Mouse (Mus musculus) kidney, adult 2 months (tissue): ENCODE results near the gene Ubr3.

Experiments used
- CTCF ChIP-seq: fragments of 200-500 bp; conservative IDR thresholded peaks from 2 replicates; pipeline ENCODE4 v1.5.1; 2011; ENCODE audit warnings: low read depth, mild to moderate bottlenecking, control low read depth, low read length, moderate library complexity, mixed read lengths; ENCODE audit not compliant: insufficient read depth, insufficient read length
- POLR2A ChIP-seq: fragments of 200-500 bp; IDR thresholded peaks from one replicate; pipeline ENCODE4 v1.6.1; 2011; ENCODE audit warnings: low read depth, low read length, control low read depth

DNA sequence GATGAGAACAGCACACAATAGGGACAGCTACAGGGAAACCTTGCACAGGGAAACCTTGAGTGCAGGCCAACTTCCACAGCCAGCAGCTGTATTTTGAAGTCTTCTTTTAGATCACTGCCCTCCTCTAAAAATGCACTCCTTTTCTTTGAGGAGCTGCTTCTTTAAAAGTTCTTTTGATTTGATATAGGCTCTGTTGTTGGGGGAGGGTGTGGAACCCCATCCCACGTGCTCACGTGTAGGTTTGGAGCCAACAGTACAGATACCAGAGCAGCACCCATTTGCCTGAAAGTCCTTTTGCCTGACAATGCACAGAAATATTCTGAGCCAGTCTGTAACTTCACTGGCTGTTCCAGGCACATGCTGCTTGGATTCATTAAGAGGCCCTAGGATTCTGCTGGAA, 134.4 kb downstream of the Ubr3 start:
- TF ChIP-seq CTCF: no peak
- no peak for TF ChIP-seq POLR2A
